Mouse (Mus musculus): ENCODE results near the gene Zbtb9.
"Not testable (repeated sequence)": the region's sequence is repeated elsewhere in the genome, so short reads cannot be mapped to it uniquely, and the experiment has no call there.

The Zbtb9 gene

DNA sequence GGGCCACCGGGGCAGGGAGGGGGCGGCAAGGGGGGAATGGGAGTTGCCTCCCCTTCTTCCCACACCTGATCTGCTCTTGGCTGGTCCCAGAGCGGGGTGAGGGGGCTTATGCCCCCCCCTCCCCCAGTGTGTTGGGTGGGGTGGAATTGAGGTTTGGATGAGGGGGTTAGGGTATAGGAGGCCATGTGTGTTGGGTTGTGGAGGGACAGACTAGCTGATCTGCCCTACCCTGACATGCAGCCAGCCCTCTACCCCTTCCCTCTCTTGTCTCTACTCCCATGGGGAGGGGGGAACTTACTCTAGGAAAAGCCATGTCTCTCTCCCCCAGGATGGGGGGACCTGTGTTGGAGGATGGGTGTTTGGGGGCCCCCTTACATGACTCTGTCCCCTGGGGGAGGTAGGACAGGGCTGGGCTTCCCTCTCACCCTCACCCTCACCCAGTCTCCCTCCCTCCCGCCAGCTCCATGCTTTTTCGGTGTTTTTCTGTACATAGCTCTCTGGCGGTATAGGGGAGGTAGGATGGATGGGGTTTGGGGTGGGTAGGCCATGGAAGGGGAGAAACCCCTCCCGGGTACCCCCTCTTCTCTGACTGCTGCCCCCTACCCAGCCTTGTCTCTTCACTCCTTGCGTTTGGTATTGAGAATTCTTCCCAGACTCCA lies 1.6 kb upstream of the Zbtb9 start:
- DNase-seq (ENCODE audit: extremely low spot score, low read depth, low spot score), result no peak

DNA sequence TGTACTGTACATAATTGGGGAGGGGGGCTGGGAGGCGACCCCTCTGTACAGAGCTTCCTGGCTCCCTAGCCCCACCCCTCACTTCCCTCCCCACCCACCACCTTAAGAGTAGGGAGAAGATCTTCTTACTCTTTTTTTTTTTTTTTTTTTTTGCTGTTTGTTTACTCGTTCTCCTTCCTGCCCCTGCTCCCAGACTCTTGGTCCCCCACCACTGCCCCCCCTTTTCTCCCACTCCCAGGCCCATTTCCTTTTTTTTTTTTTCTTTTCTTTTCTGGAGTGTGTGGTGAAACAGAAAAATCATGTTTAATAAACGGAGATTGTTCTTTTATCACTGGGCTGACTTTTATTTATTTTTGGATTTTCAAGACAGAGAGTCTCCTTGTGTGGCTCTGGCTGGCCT lies 860 bp upstream of the Zbtb9 start:
- DNase-seq (ENCODE audit: extremely low spot score, low read depth, low spot score), result no peak

DNA sequence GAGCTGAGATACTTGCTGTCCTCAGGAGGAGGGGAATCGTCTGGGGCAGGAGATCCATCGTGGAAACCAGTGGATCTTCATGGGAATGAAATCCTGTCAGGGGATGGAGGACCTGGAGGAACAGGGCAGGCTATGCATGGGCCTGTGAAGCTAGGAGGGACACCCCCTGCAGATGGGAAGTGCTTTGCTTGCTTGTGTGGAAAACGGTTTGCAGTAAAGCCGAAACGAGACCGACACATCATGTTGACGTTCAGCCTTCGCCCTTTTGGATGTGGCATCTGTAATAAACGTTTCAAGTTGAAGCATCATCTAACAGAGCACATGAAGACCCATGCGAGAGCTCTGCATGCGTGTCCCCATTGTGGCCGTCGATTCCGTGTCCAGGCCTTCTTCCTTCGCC lies 1.6 kb downstream of the Zbtb9 start:
- DNase-seq (ENCODE audit: extremely low spot score, low read depth, low spot score), result no peak

DNA sequence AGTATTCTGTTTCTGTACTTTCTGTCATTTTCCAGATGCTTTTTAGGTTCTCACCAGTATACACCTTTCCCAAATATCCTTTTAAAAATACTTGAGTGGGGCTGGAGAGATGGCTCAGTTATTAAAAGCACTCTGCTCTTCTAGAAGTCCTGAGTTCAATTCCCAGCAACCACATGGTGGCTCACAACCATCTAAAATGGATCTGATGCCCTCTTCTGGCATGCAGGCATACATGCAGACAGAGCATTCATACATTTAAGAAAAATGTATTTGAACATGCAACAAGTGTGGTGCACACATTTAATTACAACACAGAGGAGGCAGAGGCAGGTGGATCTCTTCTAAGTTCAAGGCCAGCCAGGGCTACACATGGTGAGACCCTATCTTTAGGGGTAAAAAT lies 2.4 kb downstream of the Zbtb9 start:
- DNase-seq (ENCODE audit: extremely low spot score, low read depth, low spot score), result no peak

DNA sequence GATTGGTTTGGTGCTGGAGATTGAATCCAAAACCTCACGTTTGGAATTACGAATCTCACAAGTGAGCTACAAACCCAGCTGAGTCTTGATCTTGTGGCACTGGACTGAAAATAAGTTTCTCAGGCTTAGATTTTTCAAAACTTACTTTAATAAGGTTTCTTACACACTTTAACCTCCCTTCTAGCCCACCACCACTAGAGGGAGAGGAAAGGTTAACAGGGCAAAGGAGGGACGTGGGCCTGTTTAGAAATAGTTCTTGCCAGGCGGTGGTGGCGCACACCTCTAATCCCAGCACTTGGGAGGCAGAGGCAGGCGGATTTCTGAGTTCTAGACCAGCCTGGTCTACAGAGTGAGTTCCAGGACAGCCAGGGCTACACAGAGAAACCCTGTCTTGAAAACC lies 4.4 kb downstream of the Zbtb9 start:
- DNase-seq (ENCODE audit: extremely low spot score, low read depth, low spot score), result not testable (repeated sequence)

DNA sequence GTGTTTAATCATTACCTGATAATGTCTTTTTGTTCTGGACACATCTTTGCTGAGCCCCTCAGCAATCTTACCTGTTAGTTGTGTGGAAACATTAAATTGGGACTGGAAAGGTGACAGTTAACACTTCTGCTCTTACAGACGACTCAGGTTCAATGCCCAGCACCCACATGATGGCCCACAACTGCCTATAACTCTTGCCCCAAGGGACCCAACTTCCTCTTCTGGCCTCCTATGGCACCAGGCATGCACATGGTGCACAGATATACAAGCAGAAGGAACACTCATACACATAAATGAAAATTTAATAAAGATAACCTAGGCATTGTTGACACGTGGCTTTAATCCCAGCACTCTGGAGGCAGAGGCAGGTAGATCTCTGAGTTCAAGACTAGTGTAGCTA lies 6.5 kb downstream of the Zbtb9 start:
- no peak for DNase-seq (ENCODE audit: extremely low spot score, low read depth, low spot score)

DNA sequence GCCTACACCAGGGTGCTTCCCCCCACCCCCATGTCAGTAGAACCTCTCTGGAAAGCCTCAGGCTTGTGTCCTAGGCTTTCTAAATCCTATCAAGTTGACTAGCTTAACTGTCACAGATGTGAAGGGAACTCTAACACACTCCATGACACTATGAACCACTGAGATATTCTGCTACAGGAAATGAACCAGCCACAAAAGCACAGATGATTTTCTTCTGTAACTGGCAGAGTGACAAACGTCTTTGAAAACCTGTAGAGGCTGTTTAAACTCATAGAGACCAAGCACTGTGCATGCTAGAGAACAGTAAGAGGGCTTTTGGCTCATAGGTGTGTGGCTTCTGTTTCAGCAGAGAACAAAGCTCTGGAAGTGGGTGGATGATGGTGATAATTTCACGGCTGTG lies 8.1 kb downstream of the Zbtb9 start:
- no peak for DNase-seq (ENCODE audit: extremely low spot score, low read depth, low spot score)

DNA sequence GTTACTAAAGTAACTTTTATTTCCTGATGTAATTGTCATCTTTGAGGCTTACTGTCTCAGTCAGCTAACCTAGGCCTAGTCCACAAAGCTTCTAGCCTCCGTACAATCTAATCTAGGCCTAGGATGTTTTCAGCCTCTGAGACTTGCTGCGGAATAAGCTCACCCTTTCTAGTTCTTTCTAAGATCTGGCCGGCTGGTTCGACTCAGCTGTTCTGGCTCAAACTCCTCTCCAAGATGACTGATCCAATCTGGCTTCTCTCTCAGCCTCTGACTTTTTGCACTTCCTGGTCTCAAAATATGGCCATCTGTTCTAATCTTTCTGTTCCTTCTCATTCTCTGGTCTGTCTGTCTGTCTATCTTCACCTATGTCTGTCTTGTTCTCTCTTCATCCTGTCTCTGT lies 10.4 kb downstream of the Zbtb9 start:
- no peak for DNase-seq (ENCODE audit: extremely low spot score, low read depth, low spot score)

DNA sequence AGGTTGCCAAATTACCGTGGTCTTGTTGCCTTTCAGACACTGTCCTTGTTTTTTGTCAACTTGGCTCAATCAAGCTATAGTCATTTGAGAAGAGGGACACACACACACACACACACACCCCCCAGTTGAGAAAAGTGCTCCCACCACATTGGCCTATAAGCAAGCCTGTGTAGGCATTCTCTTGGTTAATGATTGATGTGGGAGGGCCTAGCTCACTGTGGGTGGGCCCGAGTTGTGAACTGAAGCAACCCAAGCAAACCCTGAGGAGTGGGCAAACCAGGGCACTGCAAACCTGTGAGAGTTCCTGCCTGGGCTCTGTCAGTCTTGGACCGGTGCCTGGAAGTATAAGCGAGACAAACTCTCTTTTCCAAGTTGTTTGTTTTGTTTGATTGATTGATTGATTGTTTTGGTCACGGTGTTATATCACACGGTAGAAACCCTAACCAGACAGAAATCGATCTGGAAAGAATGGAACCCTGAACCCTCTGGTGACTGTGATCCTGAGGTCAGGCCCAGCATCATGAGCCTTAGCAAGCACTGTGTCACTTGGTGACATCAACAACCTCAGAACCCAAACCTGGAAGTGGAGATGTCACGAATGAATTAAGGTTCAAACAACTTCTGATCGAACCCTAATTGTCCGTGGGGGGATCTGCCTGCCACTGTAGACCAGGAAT lies 12.7 kb downstream of the Zbtb9 start:
- no peak for DNase-seq (ENCODE audit: extremely low spot score, low read depth, low spot score)

DNA sequence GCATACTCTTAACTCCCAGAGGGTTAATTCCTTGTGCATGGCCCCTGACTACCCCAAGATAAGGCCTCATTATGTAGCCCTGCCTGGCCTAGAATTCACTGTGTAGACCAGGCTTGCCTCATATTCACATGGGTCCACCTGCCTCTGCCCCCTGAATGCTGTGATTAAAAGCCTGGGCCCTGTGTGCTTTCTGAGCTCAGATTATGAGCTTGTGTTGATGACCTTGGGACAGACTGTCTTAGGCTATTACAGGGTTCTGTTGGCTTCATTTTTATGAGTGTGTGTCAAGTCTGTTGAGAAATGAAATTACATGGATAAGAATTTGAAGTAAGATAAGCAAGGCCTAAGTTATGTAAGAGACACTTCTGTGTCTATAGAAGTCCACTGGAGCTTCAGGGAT lies 17.6 kb downstream of the Zbtb9 start:
- DNase-seq (ENCODE audit: extremely low spot score, low read depth, low spot score), result no peak

DNA sequence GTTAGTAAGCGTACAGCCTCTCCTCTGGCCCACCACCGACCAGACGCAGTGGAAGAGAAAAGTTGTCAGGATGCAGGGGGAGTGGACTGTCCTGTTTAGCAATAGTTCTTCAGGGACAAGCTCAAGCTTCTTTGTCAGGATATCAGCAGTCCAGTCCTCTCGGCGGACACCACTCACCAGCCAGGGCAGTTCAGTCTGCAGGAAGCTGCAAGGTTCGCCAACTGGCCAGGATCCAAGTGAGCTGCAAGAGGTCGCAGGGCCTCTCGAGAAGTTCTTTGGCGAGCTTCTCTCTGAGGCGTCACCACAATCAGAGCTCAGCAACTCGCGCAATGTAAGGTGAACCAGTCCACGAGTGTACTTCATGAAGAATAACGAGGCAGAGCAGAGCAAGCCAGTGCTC lies 21.4 kb downstream of the Zbtb9 start:
- DNase-seq (ENCODE audit: extremely low spot score, low read depth, low spot score), result no peak

DNA sequence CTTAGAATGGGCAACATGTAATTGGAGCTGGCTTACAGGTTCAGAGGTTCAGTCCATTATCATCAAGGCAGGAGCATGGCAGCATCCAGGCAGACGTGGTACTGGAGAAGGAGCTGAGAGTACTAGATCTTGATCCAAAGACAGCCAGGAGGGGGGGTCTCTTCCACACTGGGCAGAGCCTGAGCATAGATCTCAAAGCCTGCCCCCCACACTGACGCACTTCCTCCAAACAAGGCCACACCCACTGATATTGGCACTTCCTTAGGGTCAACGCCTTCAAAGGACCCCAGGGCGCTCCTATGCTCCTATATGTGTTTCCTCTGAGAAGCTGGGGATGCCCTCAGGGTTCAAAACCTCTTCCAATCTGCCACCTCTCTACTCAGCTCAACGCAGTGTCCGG lies 22.0 kb downstream of the Zbtb9 start:
- no peak for DNase-seq (ENCODE audit: extremely low spot score, low read depth, low spot score)

DNA sequence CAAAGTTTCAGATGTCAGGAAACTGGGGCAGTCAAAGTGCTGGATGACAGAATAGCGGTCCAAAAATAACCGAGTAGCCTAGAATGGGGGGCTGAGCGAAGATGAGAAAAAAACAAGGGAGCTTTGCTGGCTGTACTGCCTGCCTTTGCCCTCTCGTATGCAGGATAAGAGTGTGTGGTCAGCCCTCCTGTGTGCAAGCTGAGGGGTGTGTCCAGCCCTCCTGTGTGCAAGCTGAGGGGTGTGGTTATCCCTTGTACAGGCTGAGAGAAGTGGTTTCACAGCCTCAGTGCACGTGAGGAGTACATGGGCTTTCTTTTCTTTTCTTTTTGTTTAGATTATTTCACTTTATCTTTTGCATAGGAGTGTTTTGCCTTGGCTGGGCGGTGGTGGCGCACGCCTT lies 22.6 kb downstream of the Zbtb9 start:
- DNase-seq (ENCODE audit: extremely low spot score, low read depth, low spot score), result no peak

DNA sequence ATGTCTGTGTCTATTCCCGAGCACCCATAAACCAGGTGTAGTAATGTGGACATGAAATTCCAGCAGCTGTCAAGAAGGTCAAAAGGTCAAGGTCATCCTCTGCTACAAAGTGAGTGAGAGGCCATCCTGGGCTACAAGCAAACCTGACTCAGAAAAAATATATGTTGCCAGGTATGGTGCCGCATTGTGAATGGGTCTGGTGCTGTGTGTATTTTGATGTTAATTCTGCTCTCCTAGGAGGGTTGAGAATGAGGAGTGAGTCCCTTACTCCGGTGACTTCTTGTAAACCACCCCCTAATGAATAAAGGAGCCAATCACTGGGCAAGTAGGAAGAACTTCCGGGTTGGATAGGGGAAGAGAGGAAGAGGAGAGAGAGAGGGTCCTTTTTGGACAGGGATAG lies 24.7 kb downstream of the Zbtb9 start:
- DNase-seq (ENCODE audit: extremely low spot score, low read depth, low spot score), result no peak

DNA sequence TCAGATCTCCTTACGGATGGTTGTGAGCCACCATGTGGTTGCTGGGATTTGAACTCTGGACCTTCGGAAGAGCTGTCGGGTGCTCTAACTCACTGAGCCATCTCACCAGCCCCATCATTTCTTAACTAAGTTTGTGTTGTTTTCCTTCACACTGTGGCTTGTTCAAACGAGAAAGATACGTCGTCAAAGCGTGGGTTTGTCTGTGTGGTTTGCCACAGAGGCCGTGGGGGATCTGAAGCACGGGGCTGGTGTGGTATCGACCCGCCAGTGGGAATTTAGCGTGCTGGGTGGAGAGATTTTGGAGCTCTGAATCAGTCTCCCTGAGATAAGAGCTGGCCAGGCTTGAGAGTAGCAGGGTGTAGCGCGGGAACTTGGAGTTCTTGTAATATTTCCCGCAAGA lies 25.3 kb downstream of the Zbtb9 start:
- DNase-seq (ENCODE audit: extremely low spot score, low read depth, low spot score), result no peak

DNA sequence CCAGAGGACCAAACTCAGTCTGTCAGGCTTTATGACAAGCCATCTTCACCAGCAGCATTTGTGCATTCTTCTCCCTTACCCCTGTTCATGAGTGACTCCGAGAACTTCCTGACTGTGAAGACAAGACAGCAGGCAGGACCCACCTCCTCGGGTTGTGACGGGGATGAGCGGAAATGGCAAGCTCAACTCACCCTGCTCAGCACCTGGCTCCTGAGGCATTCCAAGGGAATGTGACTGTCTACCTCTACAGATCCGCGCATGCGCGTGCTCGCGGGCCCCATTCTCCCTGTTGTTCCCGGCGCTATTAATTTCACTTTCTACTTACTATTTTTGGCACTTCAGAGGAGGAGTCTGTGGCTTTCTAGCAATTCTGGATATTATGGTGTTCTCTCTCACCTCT lies 27.0 kb downstream of the Zbtb9 start:
- DNase-seq (ENCODE audit: extremely low spot score, low read depth, low spot score), result no peak

DNA sequence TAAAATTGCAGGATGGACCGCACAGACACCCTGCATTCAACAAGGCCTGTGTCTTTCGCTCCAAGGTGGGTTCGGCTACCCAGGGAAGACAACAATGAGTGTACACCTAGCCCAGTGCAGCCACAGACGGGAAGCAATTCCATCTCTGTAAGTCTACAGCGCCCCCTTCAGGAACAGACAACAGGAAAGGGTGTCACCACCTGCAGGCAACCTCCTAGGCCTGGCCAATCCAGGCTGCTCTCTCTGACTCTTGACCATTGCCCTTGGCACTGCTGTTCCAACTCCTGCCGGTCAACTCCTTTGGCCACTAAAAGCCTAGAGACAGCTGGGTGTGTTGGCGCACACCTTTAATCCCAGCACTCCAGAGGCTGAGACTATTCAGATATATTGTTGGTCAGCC lies 28.2 kb downstream of the Zbtb9 start:
- DNase-seq (ENCODE audit: extremely low spot score, low read depth, low spot score), result no peak

DNA sequence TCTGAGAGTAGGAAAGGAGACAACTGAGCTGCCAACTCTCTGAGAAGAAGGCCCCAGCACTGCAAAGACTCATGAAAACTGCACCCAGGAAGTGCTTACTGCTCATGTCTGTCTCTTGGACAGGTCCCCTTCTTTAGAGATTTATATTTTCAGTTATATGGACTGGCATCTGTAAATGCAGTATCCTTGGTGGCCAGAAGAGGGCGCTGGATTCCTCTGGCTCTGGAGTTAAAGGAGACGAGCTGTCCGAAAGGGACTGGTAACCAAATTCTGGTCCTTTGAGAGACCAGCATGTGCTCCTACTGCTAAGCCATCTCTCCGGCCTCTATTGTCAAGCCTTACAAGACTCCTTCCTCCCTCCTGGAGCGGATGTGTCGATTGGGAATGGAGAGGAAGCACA lies 28.9 kb downstream of the Zbtb9 start:
- DNase-seq (ENCODE audit: extremely low spot score, low read depth, low spot score), result no peak

DNA sequence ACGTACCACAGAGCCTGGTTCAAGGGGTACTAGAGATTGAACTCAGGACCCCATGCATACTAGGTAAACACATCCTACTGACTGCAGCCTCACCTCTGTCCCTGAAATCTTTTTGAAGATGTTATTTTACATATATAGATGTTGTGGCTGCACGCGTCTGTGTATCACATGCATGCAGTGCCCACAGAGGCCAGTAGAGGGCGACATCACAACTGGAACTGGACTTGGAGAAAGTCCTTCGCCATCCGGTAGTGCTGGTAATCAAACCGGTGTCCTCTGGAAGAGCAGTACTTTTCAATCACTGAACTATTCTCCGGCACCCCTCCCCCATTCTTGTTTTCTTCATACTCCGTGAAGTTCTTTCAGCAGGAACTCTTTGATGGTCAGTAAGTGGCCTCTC lies 31.5 kb downstream of the Zbtb9 start:
- DNase-seq (ENCODE audit: extremely low spot score, low read depth, low spot score), result no peak

DNA sequence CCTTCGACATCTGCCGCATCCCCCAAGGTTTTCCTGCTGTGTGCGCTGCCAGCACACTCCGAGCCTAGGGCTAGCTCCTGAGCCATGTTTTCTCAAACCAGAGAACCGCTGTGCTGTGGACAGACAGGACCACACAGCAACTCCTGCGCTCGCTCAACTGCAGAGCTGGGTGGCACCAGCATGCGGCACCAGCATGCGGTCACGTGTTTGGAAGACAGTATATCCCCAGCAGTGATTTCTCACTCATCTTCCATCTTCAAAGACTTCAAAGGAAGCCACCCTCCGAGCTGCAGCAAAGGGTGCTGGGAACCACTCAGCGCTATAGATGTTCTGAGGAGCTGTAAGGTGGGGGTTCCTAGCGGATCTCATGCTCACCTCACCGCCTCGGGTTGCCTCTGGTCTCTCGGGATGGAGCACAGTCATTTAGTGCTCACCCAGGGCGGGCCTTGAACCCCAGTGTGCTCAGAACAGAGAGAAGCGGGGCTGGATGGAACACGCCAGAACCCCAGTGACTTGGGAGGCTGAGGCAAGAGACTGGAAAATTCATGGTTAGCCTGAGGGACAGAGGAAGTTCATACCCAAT lies 32.0 kb downstream of the Zbtb9 start:
- no peak for DNase-seq (ENCODE audit: extremely low spot score, low read depth, low spot score)

DNA sequence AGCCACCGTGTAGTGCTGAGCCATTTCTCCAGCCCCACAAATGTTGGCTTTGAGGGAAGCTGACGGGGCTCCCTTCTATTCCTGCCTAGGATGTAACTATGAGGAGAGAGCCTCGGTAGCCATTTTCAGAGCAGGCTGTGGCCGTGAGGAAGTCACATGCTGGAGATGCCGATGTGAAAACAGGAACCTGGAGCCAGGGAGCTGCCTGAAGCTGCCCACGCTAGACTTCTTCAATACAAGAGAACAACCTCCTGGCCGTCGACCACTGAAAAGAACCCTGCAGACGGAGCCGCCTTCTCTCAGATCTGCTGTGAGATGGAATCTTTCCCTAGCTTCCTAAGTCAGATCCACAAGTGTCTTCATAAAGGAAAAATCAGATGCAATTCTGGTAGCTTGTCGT lies 32.7 kb downstream of the Zbtb9 start:
- DNase-seq (ENCODE audit: extremely low spot score, low read depth, low spot score), result no peak

DNA sequence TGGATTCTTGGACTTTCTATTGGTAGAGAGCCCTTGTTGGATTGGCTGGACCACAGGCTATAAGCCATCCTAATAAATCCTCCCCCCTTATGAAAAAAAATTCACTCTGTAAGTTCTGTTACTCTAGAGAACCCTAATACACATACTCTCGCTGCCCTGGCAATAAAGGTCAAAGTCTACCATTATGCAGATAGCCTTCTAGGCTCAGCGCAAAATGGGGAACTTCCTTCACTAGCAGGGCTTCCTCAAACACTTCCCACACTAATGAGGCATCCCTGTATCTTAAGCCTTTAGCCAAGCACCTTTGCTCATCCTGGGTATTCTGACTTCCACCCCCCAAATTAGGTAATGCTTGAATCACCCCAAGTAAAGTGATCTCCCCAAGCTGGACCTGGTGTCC lies 35.3 kb downstream of the Zbtb9 start:
- DNase-seq (ENCODE audit: extremely low spot score, low read depth, low spot score), result no peak

DNA sequence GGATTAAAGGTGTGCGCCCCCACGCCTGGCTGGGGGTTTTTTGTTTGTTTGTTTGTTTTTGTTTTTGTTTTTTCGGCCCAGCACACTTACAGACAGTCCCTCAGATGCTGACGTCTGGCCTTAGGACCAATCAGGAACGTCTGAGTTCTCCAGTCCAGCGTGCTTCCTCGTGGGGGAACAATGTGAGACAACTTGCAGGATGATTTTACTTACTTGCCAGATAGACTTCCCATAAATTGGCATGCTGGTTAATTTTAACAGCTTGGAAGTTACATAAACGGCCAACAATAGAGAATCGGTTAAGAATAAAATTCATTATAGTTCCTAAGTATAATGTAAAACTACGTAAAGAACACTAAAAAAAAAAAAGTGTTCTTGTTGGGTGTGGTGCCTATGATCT lies 38.2 kb downstream of the Zbtb9 start:
- DNase-seq (ENCODE audit: extremely low spot score, low read depth, low spot score), result no peak
